Mouse (Mus musculus): ENCODE measurements around the gene Tfpt. TPM values are rescaled to one million over a fixed set of nuclear protein-coding genes. Genes with fewer than 3 reads are reported as not detected.
A peak's percentile ranks its signal among the peaks of the same experiment; 100 is the strongest.
"Not testable (repeated sequence)": the region's sequence is repeated elsewhere in the genome, so short reads cannot be mapped to it uniquely, and the experiment has no call there.

Tfpt gene
- polyA plus RNA-seq, 1 experiment from 2014 or later, result 30.0 TPM

GRCm38 (mm10) chr7:3611006-3611405 is 18.7 kb downstream of the Tfpt start:
- Histone ChIP-seq H3K27ac (ENCODE audit: low read depth, low read length) (no peak overlapping the region), H3K27me3 (ENCODE audit: control insufficient read depth, insufficient read depth, low read length) (no peaks in the 10 kb centered on the region), H3K4me2 (ENCODE audit: low read depth, low read length, severe bottlenecking) (no peak overlapping the region), H3K4me3 (ENCODE audit: low read depth, low read length) (no peak overlapping the region), H3K9ac (ENCODE audit: low read length) (no peak overlapping the region), H3K36me3 (ENCODE audit: control insufficient read depth, insufficient read depth, low read length) (no peaks in the 10 kb centered on the region), H3K4me1 (replicated peaks; ENCODE audit: control insufficient read depth, insufficient read depth, low read length) (no peaks in the 10 kb centered on the region), H3K9me3 (ENCODE audit: control insufficient read depth, low read length) (no peaks in the 10 kb centered on the region)
- ATAC-seq (replicated peaks; ENCODE audit: low FRiP score) (no peak), DNase-seq (ENCODE audit: low spot score) (no peak)
- 86% methylated on average over 13 of the region's 13 CpGs for WGBS

DNA sequence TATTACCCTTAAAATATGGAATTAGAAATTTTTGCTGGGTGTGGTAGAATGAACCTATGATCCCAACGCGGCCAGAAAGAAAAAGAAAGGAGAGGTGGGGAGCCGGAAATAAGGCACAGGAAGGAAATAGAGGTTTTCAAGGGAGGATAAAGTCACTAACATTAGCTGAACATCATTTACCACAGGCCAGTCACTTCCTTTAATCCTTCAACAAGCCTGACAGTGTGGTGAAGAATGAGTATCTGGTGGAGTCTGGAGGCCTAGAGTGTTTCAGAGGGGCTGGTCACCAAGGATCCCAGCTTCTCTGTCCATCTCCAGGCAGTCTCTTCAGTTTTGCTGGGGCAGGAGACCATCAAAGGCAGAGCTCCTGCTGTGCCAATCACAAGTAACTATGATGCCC is 19.3 kb downstream of the Tfpt start:
- H3K36me3 ChIP-seq (ENCODE audit: control insufficient read depth, insufficient read depth, low read length), result no peaks in the 10 kb centered on the region
- H3K9ac ChIP-seq (ENCODE audit: low read length), result no peak overlapping the region
- no peaks in the 10 kb centered on the region for H3K9me3 ChIP-seq (ENCODE audit: control insufficient read depth, low read length)
- ATAC-seq (replicated peaks; ENCODE audit: low FRiP score) (no peak), DNase-seq (ENCODE audit: low spot score) (no peak)
- no peak overlapping the region for H3K4me3 ChIP-seq (ENCODE audit: low read depth, low read length)
- no peaks in the 10 kb centered on the region for H3K27me3 ChIP-seq (ENCODE audit: control insufficient read depth, insufficient read depth, low read length)
- 83% methylated on average over 3 of the region's 3 CpGs for WGBS
- H3K4me2 ChIP-seq (ENCODE audit: low read depth, low read length, severe bottlenecking), result no peak overlapping the region
- no peaks in the 10 kb centered on the region for H3K4me1 ChIP-seq (replicated peaks; ENCODE audit: control insufficient read depth, insufficient read depth, low read length)
- no peak overlapping the region for H3K27ac ChIP-seq (ENCODE audit: low read depth, low read length)

DNA sequence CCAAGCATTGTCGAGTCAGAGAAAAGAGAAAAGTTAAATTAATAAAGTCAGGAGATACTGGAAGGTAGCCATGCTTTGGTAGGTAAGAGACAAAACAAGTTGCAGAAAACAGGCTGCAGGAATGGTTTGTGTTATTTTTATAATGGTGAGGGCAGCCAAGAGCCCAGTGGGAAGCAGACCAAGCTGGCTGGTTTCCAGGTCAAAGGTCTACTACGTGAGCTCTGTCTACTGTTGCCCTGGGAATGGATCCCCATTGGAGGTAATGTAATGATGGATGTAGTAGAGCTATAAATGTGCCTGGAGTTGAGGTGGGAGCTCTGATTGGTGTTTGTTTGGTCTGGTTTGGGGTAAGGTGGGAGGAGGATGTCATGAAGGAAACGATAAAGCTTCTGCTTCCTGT is 20.6 kb downstream of the Tfpt start:
- H3K9me3 ChIP-seq (ENCODE audit: control insufficient read depth, low read length), result no peaks in the 10 kb centered on the region
- no peaks in the 10 kb centered on the region for H3K4me1 ChIP-seq (replicated peaks; ENCODE audit: control insufficient read depth, insufficient read depth, low read length)
- H3K36me3 ChIP-seq (ENCODE audit: control insufficient read depth, insufficient read depth, low read length), result no peaks in the 10 kb centered on the region
- WGBS, result 84% methylated on average over 3 of the region's 3 CpGs
- no peaks in the 10 kb centered on the region for H3K27me3 ChIP-seq (ENCODE audit: control insufficient read depth, insufficient read depth, low read length)
- DNase-seq (ENCODE audit: low spot score) (no peak), ATAC-seq (replicated peaks; ENCODE audit: low FRiP score) (no peak)
- H3K4me2 ChIP-seq (ENCODE audit: low read depth, low read length, severe bottlenecking), result no peak overlapping the region
- no peak overlapping the region for H3K9ac ChIP-seq (ENCODE audit: low read length)
- H3K27ac ChIP-seq (ENCODE audit: low read depth, low read length), result no peak overlapping the region
- H3K4me3 ChIP-seq (ENCODE audit: low read depth, low read length), result no peak overlapping the region

- H3K4me3 ChIP-seq (ENCODE audit: low read depth, low read length), result no peak overlapping the region
- ATAC-seq (replicated peaks; ENCODE audit: low FRiP score) (no peak), DNase-seq (ENCODE audit: low spot score) (no peak)
- no peaks in the 10 kb centered on the region for H3K4me1 ChIP-seq (replicated peaks; ENCODE audit: control insufficient read depth, insufficient read depth, low read length)
- no peaks in the 10 kb centered on the region for H3K27me3 ChIP-seq (ENCODE audit: control insufficient read depth, insufficient read depth, low read length)
- no peak overlapping the region for H3K9ac ChIP-seq (ENCODE audit: low read length)
- H3K36me3 ChIP-seq (ENCODE audit: control insufficient read depth, insufficient read depth, low read length), result no peaks in the 10 kb centered on the region
- 96% methylated on average over 3 of the region's 3 CpGs for WGBS
- no peak overlapping the region for H3K27ac ChIP-seq (ENCODE audit: low read depth, low read length)
- H3K9me3 ChIP-seq (ENCODE audit: control insufficient read depth, low read length), result no peaks in the 10 kb centered on the region
- H3K4me2 ChIP-seq (ENCODE audit: low read depth, low read length, severe bottlenecking), result no peak overlapping the region
Measured at GRCm38 (mm10) chr7:3608668-3609067, 21.1 kb downstream of the Tfpt start.

GRCm38 (mm10) chr7:3607391-3607790 is 22.3 kb downstream of the Tfpt start:
- H3K9me3 ChIP-seq (ENCODE audit: control insufficient read depth, low read length), result no peaks in the 10 kb centered on the region
- WGBS, result 86% methylated on average over 6 of the region's 6 CpGs

GRCm38 (mm10) chr7:3606798-3607197 is 22.9 kb downstream of the Tfpt start:
- DNase-seq (ENCODE audit: low spot score), result no peak
- no peak overlapping the region for H3K4me3 ChIP-seq (ENCODE audit: low read depth, low read length)
- ATAC-seq (replicated peaks; ENCODE audit: low FRiP score), result no peak

More at GRCm38 (mm10) chr7:3607391-3607790, 22.3 kb downstream of the Tfpt start:
- Histone ChIP-seq H3K27me3 (ENCODE audit: control insufficient read depth, insufficient read depth, low read length) (no peaks in the 10 kb centered on the region), H3K36me3 (ENCODE audit: control insufficient read depth, insufficient read depth, low read length) (no peaks in the 10 kb centered on the region), H3K4me1 (replicated peaks; ENCODE audit: control insufficient read depth, insufficient read depth, low read length) (no peaks in the 10 kb centered on the region), H3K27ac (ENCODE audit: low read depth, low read length) (no peak overlapping the region), H3K4me2 (ENCODE audit: low read depth, low read length, severe bottlenecking) (no peak overlapping the region), H3K4me3 (ENCODE audit: low read depth, low read length) (no peak overlapping the region), H3K9ac (ENCODE audit: low read length) (no peak overlapping the region)
- no peak for ATAC-seq (replicated peaks; ENCODE audit: low FRiP score)
- DNase-seq (ENCODE audit: low spot score), result no peak

GRCm38 (mm10) chr7:3601119-3601518 is 28.6 kb downstream of the Tfpt start:
- Histone ChIP-seq H3K36me3 (ENCODE audit: control insufficient read depth, insufficient read depth, low read length) (no peaks in the 10 kb centered on the region), H3K27me3 (ENCODE audit: control insufficient read depth, insufficient read depth, low read length) (no peaks in the 10 kb centered on the region), H3K4me1 (replicated peaks; ENCODE audit: control insufficient read depth, insufficient read depth, low read length) (no peaks in the 10 kb centered on the region), H3K9me3 (ENCODE audit: control insufficient read depth, low read length) (no peaks in the 10 kb centered on the region), H3K27ac (ENCODE audit: low read depth, low read length) (no peak overlapping the region), H3K4me2 (ENCODE audit: low read depth, low read length, severe bottlenecking) (no peak overlapping the region), H3K4me3 (ENCODE audit: low read depth, low read length) (no peak overlapping the region), H3K9ac (ENCODE audit: low read length) (no peak overlapping the region)
- no peak for ATAC-seq (replicated peaks; ENCODE audit: low FRiP score)
- DNase-seq (ENCODE audit: low spot score), result peak; percentile 71
- WGBS, result 16% methylated on average over 4 of the region's 4 CpGs

More at GRCm38 (mm10) chr7:3606798-3607197, 22.9 kb downstream of the Tfpt start:
- Histone ChIP-seq H3K27me3 (ENCODE audit: control insufficient read depth, insufficient read depth, low read length) (no peaks in the 10 kb centered on the region), H3K4me1 (replicated peaks; ENCODE audit: control insufficient read depth, insufficient read depth, low read length) (no peaks in the 10 kb centered on the region), H3K9ac (ENCODE audit: low read length) (no peak overlapping the region), H3K4me2 (ENCODE audit: low read depth, low read length, severe bottlenecking) (no peak overlapping the region), H3K36me3 (ENCODE audit: control insufficient read depth, insufficient read depth, low read length) (no peaks in the 10 kb centered on the region), H3K27ac (ENCODE audit: low read depth, low read length) (no peak overlapping the region), H3K9me3 (ENCODE audit: control insufficient read depth, low read length) (no peaks in the 10 kb centered on the region)
- WGBS, result 26% methylated on average over 2 of the region's 2 CpGs

- not testable (repeated sequence) for H3K9me3 ChIP-seq (ENCODE audit: control insufficient read depth, low read length); ATAC-seq (replicated peaks; ENCODE audit: low FRiP score); H3K36me3 ChIP-seq (ENCODE audit: control insufficient read depth, insufficient read depth, low read length); DNase-seq (ENCODE audit: low spot score); H3K4me1 ChIP-seq (replicated peaks; ENCODE audit: control insufficient read depth, insufficient read depth, low read length); H3K27ac ChIP-seq (ENCODE audit: low read depth, low read length); H3K4me3 ChIP-seq (ENCODE audit: low read depth, low read length); H3K9ac ChIP-seq (ENCODE audit: low read length); H3K4me2 ChIP-seq (ENCODE audit: low read depth, low read length, severe bottlenecking); H3K27me3 ChIP-seq (ENCODE audit: control insufficient read depth, insufficient read depth, low read length)
- 59% methylated on average over 1 of the region's 1 CpGs for WGBS
Measured at GRCm38 (mm10) chr7:3597755-3598154, 32.0 kb downstream of the Tfpt start.

DNA sequence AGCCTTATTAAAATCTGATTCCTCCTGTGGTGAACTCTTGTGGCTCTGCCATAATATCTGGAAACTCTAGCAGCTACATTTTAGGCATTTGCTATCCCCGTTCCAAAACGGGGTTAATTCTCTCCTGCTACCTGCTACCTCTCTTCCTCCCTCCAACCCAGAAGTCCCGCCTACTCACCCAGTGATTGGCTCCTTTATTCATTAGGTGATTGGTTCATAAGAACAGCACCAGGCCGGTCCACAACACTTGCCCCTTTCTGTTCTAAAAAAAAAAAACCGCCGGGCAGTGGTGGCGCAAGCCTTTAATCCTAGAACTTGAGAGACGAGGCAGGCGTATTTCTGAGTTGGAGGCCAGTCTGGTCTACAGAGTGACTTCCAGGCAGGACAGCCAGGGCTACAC is 34.6 kb downstream of the Tfpt start:
- H3K4me1 ChIP-seq (replicated peaks; ENCODE audit: control insufficient read depth, insufficient read depth, low read length), result no peaks in the 10 kb centered on the region
- no peak overlapping the region for H3K4me3 ChIP-seq (ENCODE audit: low read depth, low read length)
- H3K9me3 ChIP-seq (ENCODE audit: control insufficient read depth, low read length), result no peaks in the 10 kb centered on the region
- H3K27ac ChIP-seq (ENCODE audit: low read depth, low read length), result no peak overlapping the region
- no peaks in the 10 kb centered on the region for H3K36me3 ChIP-seq (ENCODE audit: control insufficient read depth, insufficient read depth, low read length)
- DNase-seq (ENCODE audit: low spot score), result no peak
- WGBS, result 20% methylated on average over 9 of the region's 9 CpGs
- no peaks in the 10 kb centered on the region for H3K27me3 ChIP-seq (ENCODE audit: control insufficient read depth, insufficient read depth, low read length)
- ATAC-seq (replicated peaks; ENCODE audit: low FRiP score), result no peak
- H3K4me2 ChIP-seq (ENCODE audit: low read depth, low read length, severe bottlenecking), result no peak overlapping the region
- no peak overlapping the region for H3K9ac ChIP-seq (ENCODE audit: low read length)

Measured in forebrain, embryonic 11.5 days (tissue).